In genomic region chr19:4396998-4397797, GRCm38 (mm10) we compare ENCODE assay signal across 7 mouse cellular contexts. TPM values are rescaled to one million over a fixed set of nuclear protein-coding genes. Genes with fewer than 3 reads are reported as not detected.
A peak's percentile ranks its signal among the peaks of the same experiment; 100 is the strongest.
DNase-seq lines count a peak whose midpoint lies in the region; ATAC-seq lines count a peak whose summit lies in the region.

No protein-coding gene starts in this region.

- ATAC-seq in embryonic facial prominence, embryonic 11.5 days (replicated peaks; ENCODE audit: insufficient number of reproducible peaks, low FRiP score, low TSS enrichment, low read depth) = peak; percentile 90
- ATAC-seq in limb, embryonic 11.5 days (ENCODE audit: insufficient number of reproducible peaks, low FRiP score, low TSS enrichment, low read depth) = peak; percentile 92
- peak; percentile 93 for ATAC-seq in midbrain, embryonic 14.5 days (ENCODE audit: low FRiP score, low TSS enrichment)

- WGBS in embryonic facial prominence, embryonic 11.5 days = 0% methylated on average over 40 of the region's 90 CpGs
- WGBS in limb, embryonic 11.5 days = under 1% methylated on average over 62 of the region's 90 CpGs
- WGBS in midbrain, embryonic 14.5 days = under 1% methylated on average over 64 of the region's 90 CpGs

- no peaks in the 10 kb centered on the region for H3K36me3 ChIP-seq in embryonic facial prominence, embryonic 11.5 days (replicated peaks; ENCODE audit: control insufficient read depth, insufficient read depth, low read depth, low read length)
- no peaks in the 10 kb centered on the region; the same call in 1 of the 2 replicates for H3K36me3 ChIP-seq in limb, embryonic 11.5 days (ENCODE audit: control insufficient read depth, insufficient read depth, low read length)
- no peaks in the 10 kb centered on the region; the same call in 1 of the 2 replicates for H3K36me3 ChIP-seq in midbrain, embryonic 14.5 days (ENCODE audit: control insufficient read depth, insufficient read depth, low read length)

- peak overlapping the region; percentile 84 for H3K4me2 ChIP-seq in embryonic facial prominence, embryonic 11.5 days (ENCODE audit: low read depth, low read length)
- H3K4me2 ChIP-seq in limb, embryonic 11.5 days (ENCODE audit: low read depth, severe bottlenecking) = peak overlapping the region; percentile 79
- peak overlapping the region; percentile 90 for H3K4me2 ChIP-seq in midbrain, embryonic 14.5 days (ENCODE audit: low read length)

- peak overlapping the region; percentile 89 for H3K27ac ChIP-seq in embryonic facial prominence, embryonic 11.5 days (replicated peaks; ENCODE audit: low read depth, low read length)
- peak overlapping the region; percentile 90 for H3K27ac ChIP-seq in limb, embryonic 11.5 days (replicated peaks; ENCODE audit: low read depth, low read length)
- H3K27ac ChIP-seq in midbrain, embryonic 14.5 days (replicated peaks; ENCODE audit: low read depth, low read length) = peak overlapping the region; percentile 96

- no peaks in the 10 kb centered on the region for H3K9me3 ChIP-seq in embryonic facial prominence, embryonic 11.5 days (replicated peaks; ENCODE audit: control insufficient read depth, low read length)
- H3K9me3 ChIP-seq in limb, embryonic 11.5 days (ENCODE audit: control insufficient read depth, low read length) = no peaks in the 10 kb centered on the region
- no peaks in the 10 kb centered on the region for H3K9me3 ChIP-seq in midbrain, embryonic 14.5 days (ENCODE audit: control insufficient read depth, low read length)

- H3K4me1 ChIP-seq in embryonic facial prominence, embryonic 11.5 days (ENCODE audit: control insufficient read depth, insufficient read depth, low read length) = no peaks in the 10 kb centered on the region
- H3K4me1 ChIP-seq in limb, embryonic 11.5 days (ENCODE audit: control insufficient read depth, insufficient read depth, low read length) = peaks cover 10% of the 10 kb centered on the region; the same call in 1 of the 2 replicates
- H3K4me1 ChIP-seq in midbrain, embryonic 14.5 days (ENCODE audit: control insufficient read depth, insufficient read depth, low read length) = peaks cover 32% of the 10 kb centered on the region

- H3K9ac ChIP-seq in embryonic facial prominence, embryonic 11.5 days (replicated peaks; ENCODE audit: low read length) = peak overlapping the region; percentile 98
- peak overlapping the region; percentile 87 for H3K9ac ChIP-seq in limb, embryonic 11.5 days (ENCODE audit: low read length)
- peak overlapping the region; percentile 96 for H3K9ac ChIP-seq in midbrain, embryonic 14.5 days (replicated peaks; ENCODE audit: low read length)

- peak; percentile 99 for DNase-seq in adrenal gland, postnatal 14 days
- DNase-seq in embryonic facial prominence, embryonic 11.5 days (ENCODE audit: low spot score) = peak; percentile 99
- DNase-seq in heart, adult 11 months = peak; percentile 100
- peak; percentile 93 for DNase-seq in kidney, adult 18-20 months
- peak; percentile 99 for DNase-seq in limb, embryonic 11.5 days (ENCODE audit: low spot score)
- DNase-seq in midbrain, embryonic 14.5 days = peak; percentile 100
- DNase-seq in spleen, adult 18-20 months = peak; percentile 93 to 95

- no peaks in the 10 kb centered on the region for H3K27me3 ChIP-seq in embryonic facial prominence, embryonic 11.5 days (ENCODE audit: control insufficient read depth, insufficient read depth, low read length)
- no peaks in the 10 kb centered on the region for H3K27me3 ChIP-seq in limb, embryonic 11.5 days (ENCODE audit: control insufficient read depth, insufficient read depth, low read length)
- H3K27me3 ChIP-seq in midbrain, embryonic 14.5 days (ENCODE audit: control insufficient read depth, insufficient read depth, low read length) = no peaks in the 10 kb centered on the region

- H3K4me3 ChIP-seq in embryonic facial prominence, embryonic 11.5 days (ENCODE audit: low read depth, low read length) = peak overlapping the region; percentile 100
- peak overlapping the region; percentile 100 for H3K4me3 ChIP-seq in limb, embryonic 11.5 days (ENCODE audit: low read depth, low read length)
- H3K4me3 ChIP-seq in midbrain, embryonic 14.5 days (replicated peaks; ENCODE audit: low read depth, low read length) = peak overlapping the region; percentile 99

RNA-seq across cellular contexts. Expression of gene Kdm2a, which starts 0.9 kb away (rescaled TPM):
- total RNA-seq in adrenal gland, postnatal 14 days (2021) = 96.2 and 111 TPM in 2 replicates
- 43.5 and 48.3 TPM in 2 replicates for polyA plus RNA-seq in embryonic facial prominence, embryonic 11.5 days (2014; fragmentation: Nextera tagmentation; extraction: Ambion mirVana)
- polyA plus RNA-seq in limb, embryonic 11.5 days (2014; fragmentation: Nextera tagmentation; extraction: Ambion mirVana) = 61.0 and 69.3 TPM in 2 replicates
- 29.2 and 43.9 TPM in 2 replicates for polyA plus RNA-seq in midbrain, embryonic 14.5 days (2014; fragmentation: Nextera tagmentation; extraction: Ambion mirVana)

RNA-seq across cellular contexts. Expression of gene Rhod, which starts 42.0 kb away (rescaled TPM):
- total RNA-seq in adrenal gland, postnatal 14 days (2021) = 14.1 and 17.3 TPM in 2 replicates
- 39.8 and 45.9 TPM in 2 replicates for polyA plus RNA-seq in embryonic facial prominence, embryonic 11.5 days (2014; fragmentation: Nextera tagmentation; extraction: Ambion mirVana)
- 37.3 and 39.0 TPM in 2 replicates for polyA plus RNA-seq in limb, embryonic 11.5 days (2014; fragmentation: Nextera tagmentation; extraction: Ambion mirVana)
- polyA plus RNA-seq in midbrain, embryonic 14.5 days (2014; fragmentation: Nextera tagmentation; extraction: Ambion mirVana) = 2.6 and 4.8 TPM in 2 replicates

Comparison
In these comparisons a context has a peak if more than half of its experiments do, and no peak if none do; other contexts are left out.
1. Peak in every context shown above with its lines: DNase-seq, ATAC-seq, H3K4me3 ChIP-seq and H3K27ac ChIP-seq.